Mouse (Mus musculus) lung, embryonic 16.5 days (tissue): Measurements from ENCODE around the gene Meis1. TPM values are rescaled to one million over a fixed set of nuclear protein-coding genes. Genes with fewer than 3 reads are reported as not detected.
A peak's percentile ranks its signal among the peaks of the same experiment; 100 is the strongest.

ENCODE experiments used
- ATAC-seq: fragments of 200-750 bp; cut with Nextera tagmentation; 2 replicates; pipeline ENCODE4 v1.8.0; 2017; ENCODE audit warnings: low read depth, mild to moderate bottlenecking, moderate library complexity
- H3K27ac ChIP-seq: fragments of 300-500 bp; sonication (generic); 2 replicates; pipeline ENCODE4 v1.5.1; 2014; ENCODE audit warnings: mild to moderate bottlenecking, control low read depth, low read length
- H3K27me3 ChIP-seq: fragments of 300-500 bp; sonication (generic); 2 replicates; pipeline ENCODE4 v1.6.1; 2014; ENCODE audit warnings: low read depth, low read length, mixed read lengths; ENCODE audit not compliant: control insufficient read depth, insufficient read depth
- H3K36me3 ChIP-seq: fragments of 300-500 bp; sonication (generic); 2 replicates; pipeline ENCODE4 v1.6.1; 2014; ENCODE audit warnings: low read length; ENCODE audit not compliant: control insufficient read depth, insufficient read depth
- H3K4me1 ChIP-seq: fragments of 300-500 bp; sonication (generic); replicated peaks from 2 replicates; pipeline ENCODE4 v1.6.1; 2014; ENCODE audit warnings: low read length, mixed read lengths; ENCODE audit not compliant: control insufficient read depth, insufficient read depth
- H3K4me2 ChIP-seq: fragments of 300-500 bp; sonication (generic); 2 replicates; pipeline ENCODE4 v1.6.1; 2014; ENCODE audit warnings: low read depth, low read length, control low read depth
- H3K4me3 ChIP-seq: fragments of 300-500 bp; sonication (generic); 2 replicates; pipeline ENCODE4 v1.5.1; 2014; ENCODE audit warnings: mild to moderate bottlenecking, low read length, control low read depth
- H3K9ac ChIP-seq: fragments of 300-500 bp; sonication (generic); 2 replicates; pipeline ENCODE4 v1.6.1; 2014; ENCODE audit warnings: low read length, control low read depth
- H3K9me3 ChIP-seq: fragments of 300-500 bp; sonication (generic); 2 replicates; pipeline ENCODE4 v1.6.1; 2016; ENCODE audit warnings: low read length; ENCODE audit not compliant: control insufficient read depth
- WGBS: fragments of 180-500 bp; shearing (Covaris S2); extraction: QIAGEN DNeasy Blood & Tissue Kit; methylation state at CpG from one replicate; pipeline ENCODE4 v1.1.7; 2014; 5-methylcytosine and 5-hydroxymethylcytosine counted together
- polyA plus RNA-seq: library from polyadenylated mRNA; unstranded; fragments of >200 nt; fragmentation: Nextera tagmentation; extraction: Ambion mirVana; gene quantifications from 2 replicates; pipeline ENCODE4 v1.2.1, GENCODE M21; 2015

Meis1 gene
- polyA plus RNA-seq, 1 experiment from 2014 or later, result 99.9 TPM

DNA sequence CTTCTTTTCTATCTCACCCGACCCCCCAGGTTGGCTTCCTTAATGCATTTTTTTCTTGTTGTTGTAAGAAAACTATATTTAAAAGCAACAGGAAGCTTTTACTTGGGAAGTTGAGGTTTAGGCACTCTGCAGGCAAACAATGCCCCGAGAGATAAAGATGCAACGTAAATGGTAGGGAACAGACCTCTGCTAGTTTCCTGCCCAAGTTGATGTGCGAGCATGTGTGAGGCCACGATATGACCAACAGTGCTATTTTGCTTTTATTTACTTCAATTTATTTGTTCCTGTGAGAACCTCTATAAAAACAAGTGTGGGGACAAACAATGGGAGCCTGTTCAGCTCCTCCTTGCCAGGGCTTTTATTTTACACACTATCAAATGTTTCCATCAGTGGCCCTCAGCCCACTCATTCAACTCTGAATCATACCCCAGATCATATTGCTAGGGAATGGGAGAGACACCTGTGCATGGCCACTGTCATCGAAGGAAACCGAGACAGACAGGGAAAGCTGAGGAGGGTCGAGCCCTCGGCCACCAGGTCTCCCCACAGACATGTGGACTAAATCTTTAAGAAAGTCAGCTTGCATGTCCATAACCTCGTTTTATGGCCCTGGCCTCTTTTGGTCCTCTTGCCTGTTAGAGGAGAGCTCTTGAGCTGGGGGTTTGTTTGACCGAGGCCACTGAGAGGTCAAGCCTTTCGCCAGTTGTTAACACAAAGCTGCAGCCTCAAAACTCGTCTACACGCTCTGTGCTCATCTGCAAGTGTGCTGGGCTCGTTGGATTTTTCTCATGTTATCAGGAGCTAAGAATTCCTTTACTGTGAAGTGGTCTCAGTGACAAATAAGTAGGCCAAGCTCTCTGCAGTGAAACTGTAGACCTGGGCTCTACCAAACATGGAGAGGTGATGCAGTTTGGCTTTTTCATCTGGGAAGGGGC is 55.3 kb downstream of the Meis1 start:
- H3K9me3 ChIP-seq, result no peaks in the 10 kb centered on the region
- H3K27me3 ChIP-seq, result no peaks in the 10 kb centered on the region
- H3K4me2 ChIP-seq, result no peak overlapping the region
- peaks cover 36% of the 10 kb centered on the region for H3K4me1 ChIP-seq
- H3K9ac ChIP-seq, result no peak overlapping the region
- H3K27ac ChIP-seq, result peak overlapping the region; percentile 19
- H3K36me3 ChIP-seq, result no peaks in the 10 kb centered on the region
- WGBS, result 37% methylated on average over 15 of the region's 15 CpGs
- ATAC-seq, result peak; percentile 35
- no peak overlapping the region for H3K4me3 ChIP-seq

GRCm38 (mm10) chr11:18959465-18959864 is 59.3 kb downstream of the Meis1 start:
- H3K9ac ChIP-seq, result no peak overlapping the region
- 83% methylated on average over 1 of the region's 1 CpGs for WGBS
- H3K4me2 ChIP-seq, result no peak overlapping the region
- no peak overlapping the region for H3K27ac ChIP-seq
- H3K4me3 ChIP-seq, result no peak overlapping the region
- H3K27me3 ChIP-seq, result no peaks in the 10 kb centered on the region
- no peaks in the 10 kb centered on the region for H3K9me3 ChIP-seq
- H3K36me3 ChIP-seq, result no peaks in the 10 kb centered on the region
- H3K4me1 ChIP-seq, result peaks cover 50% of the 10 kb centered on the region
- ATAC-seq, result no peak

DNA sequence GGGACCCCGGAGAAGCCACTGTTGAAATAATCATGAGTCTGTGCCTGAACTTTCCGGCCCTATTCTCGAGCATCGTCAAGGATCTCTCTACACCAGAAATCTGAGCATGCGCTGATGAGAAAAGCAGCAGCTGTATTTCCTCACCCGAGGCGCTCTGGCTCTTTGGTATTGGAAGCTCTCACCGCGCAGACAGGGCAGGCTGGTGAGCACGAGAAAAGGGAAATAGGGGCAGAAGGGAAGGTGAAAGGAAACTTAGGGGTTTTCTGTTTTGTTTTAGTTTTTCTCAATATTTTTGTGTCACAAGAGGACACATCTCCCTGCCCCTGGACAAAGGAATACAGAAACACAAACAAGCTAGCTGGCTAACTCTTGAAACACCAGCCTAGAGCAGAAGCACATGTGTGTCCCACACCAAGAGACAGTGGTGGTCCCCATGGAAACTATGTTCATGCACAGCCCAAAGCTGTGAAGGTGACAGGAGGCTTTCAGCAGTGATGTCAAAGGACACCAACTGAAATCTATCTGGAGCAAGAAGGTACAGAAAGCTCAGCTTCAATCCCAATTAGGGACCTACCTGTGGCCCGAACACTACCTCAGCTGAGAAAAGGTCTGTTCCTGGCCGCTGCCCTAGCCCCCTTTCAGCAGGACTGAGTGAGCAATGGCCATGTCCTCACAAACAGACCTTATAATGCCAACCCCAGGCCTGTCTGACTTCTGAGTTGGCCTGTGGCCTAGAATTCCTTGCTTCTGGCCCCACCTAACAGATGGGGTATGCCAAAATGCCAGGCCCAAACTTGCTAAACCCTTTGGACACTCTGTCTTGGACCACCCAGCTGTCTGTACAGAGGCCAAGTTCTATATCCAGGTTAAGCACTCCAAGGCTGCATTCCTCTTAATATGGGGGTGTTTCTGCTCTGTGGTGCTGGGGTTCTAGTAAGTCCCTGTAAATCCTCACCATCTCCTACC is 60.7 kb downstream of the Meis1 start:
- peak overlapping the region; percentile 11; the same call in 1 of the 2 replicates for H3K4me3 ChIP-seq
- no peaks in the 10 kb centered on the region for H3K9me3 ChIP-seq
- peaks cover 41% of the 10 kb centered on the region for H3K4me1 ChIP-seq
- H3K27me3 ChIP-seq, result no peaks in the 10 kb centered on the region
- peak; percentile 75 for ATAC-seq
- H3K36me3 ChIP-seq, result no peaks in the 10 kb centered on the region
- H3K9ac ChIP-seq, result 0 out of 2 replicates have a peak overlapping the region, but pooled peaks have one; percentile 5
- 18% methylated on average over 12 of the region's 12 CpGs for WGBS
- peak overlapping the region; percentile 48; the same call in 1 of the 2 replicates for H3K27ac ChIP-seq
- peak overlapping the region; percentile 43 for H3K4me2 ChIP-seq

GRCm38 (mm10) chr11:18957097-18957804 is 61.5 kb downstream of the Meis1 start:
- no peaks in the 10 kb centered on the region for H3K9me3 ChIP-seq
- 0 out of 2 replicates have a peak overlapping the region, but pooled peaks have one; percentile 5 for H3K9ac ChIP-seq
- H3K4me3 ChIP-seq, result peak overlapping the region; percentile 11; the same call in 1 of the 2 replicates
- WGBS, result 19% methylated on average over 12 of the region's 12 CpGs
- ATAC-seq, result peak; percentile 8; the same call in 1 of the 2 replicates
- peak overlapping the region; percentile 43 for H3K4me2 ChIP-seq
- H3K4me1 ChIP-seq, result peaks cover 35% of the 10 kb centered on the region
- no peaks in the 10 kb centered on the region for H3K27me3 ChIP-seq
- H3K36me3 ChIP-seq, result no peaks in the 10 kb centered on the region
- peak overlapping the region; percentile 48; the same call in 1 of the 2 replicates for H3K27ac ChIP-seq

DNA sequence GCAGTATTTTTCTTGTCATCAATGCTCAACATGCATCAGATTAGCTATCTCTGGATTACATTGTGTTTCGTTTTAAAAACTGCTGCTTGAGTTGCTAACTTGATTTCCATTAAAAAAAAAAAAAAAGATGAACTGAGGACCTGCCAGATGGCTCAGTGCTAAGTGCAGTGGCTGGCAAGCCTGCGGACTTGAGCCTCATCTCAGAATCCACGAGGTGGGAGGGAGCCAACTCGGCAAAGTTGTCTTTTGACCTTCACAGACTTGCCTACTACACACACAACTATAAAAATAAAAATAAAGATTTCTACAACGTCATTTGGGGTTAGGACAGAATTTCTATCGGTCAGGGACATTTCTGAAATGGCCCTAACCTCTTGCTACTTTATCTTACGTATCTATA is 62.8 kb downstream of the Meis1 start:
- no peaks in the 10 kb centered on the region for H3K9me3 ChIP-seq
- no peaks in the 10 kb centered on the region for H3K27me3 ChIP-seq
- H3K27ac ChIP-seq, result no peak overlapping the region
- WGBS, result 66% methylated on average over 7 of the region's 7 CpGs
- no peak overlapping the region for H3K9ac ChIP-seq
- H3K4me2 ChIP-seq, result no peak overlapping the region
- peaks cover 30% of the 10 kb centered on the region for H3K4me1 ChIP-seq
- H3K4me3 ChIP-seq, result no peak overlapping the region
- H3K36me3 ChIP-seq, result no peaks in the 10 kb centered on the region
- ATAC-seq, result no peak

DNA sequence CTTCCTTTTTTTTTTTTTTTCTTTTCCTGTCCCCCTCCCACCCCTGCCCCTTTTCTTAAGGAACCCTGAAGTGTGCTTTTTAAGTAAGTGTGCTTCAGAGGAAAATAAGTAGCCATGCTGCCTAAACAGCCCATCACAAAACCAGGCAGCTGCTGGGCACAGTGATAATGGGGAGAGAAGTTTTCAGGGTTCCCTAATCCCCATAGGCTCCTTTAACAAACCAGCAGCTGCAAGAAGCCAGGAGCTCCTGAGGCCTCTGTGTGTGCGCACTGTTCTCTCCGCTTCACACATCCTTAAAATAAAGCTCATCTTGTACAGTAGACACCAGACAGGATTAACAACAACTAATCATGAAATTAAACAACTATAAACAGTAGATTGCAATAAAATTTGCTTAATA is 63.9 kb downstream of the Meis1 start:
- 92% methylated on average over 2 of the region's 2 CpGs for WGBS
- ATAC-seq, result no peak
- Histone ChIP-seq H3K4me2 (no peak overlapping the region), H3K9me3 (no peaks in the 10 kb centered on the region), H3K27ac (no peak overlapping the region), H3K36me3 (no peaks in the 10 kb centered on the region), H3K4me3 (no peak overlapping the region), H3K9ac (no peak overlapping the region), H3K4me1 (peaks cover 26% of the 10 kb centered on the region), H3K27me3 (no peaks in the 10 kb centered on the region)

- 68% methylated on average over 7 of the region's 7 CpGs for WGBS
- no peak overlapping the region for H3K4me2 ChIP-seq
- no peaks in the 10 kb centered on the region for H3K36me3 ChIP-seq
- no peak overlapping the region for H3K9ac ChIP-seq
- H3K27me3 ChIP-seq, result no peaks in the 10 kb centered on the region
- no peak for ATAC-seq
- no peak overlapping the region for H3K4me3 ChIP-seq
- H3K4me1 ChIP-seq, result peaks cover 24% of the 10 kb centered on the region
- no peaks in the 10 kb centered on the region for H3K9me3 ChIP-seq
- H3K27ac ChIP-seq, result no peak overlapping the region
Measured at GRCm38 (mm10) chr11:18953892-18954291, 64.9 kb downstream of the Meis1 start.

- Histone ChIP-seq H3K36me3 (no peaks in the 10 kb centered on the region), H3K4me2 (no peak overlapping the region), H3K9ac (no peak overlapping the region), H3K27ac (no peak overlapping the region), H3K9me3 (no peaks in the 10 kb centered on the region), H3K27me3 (no peaks in the 10 kb centered on the region), H3K4me3 (no peak overlapping the region), H3K4me1 (peaks cover 13% of the 10 kb centered on the region)
- WGBS, result 74% methylated on average over 13 of the region's 13 CpGs
- ATAC-seq, result no peak
Measured at GRCm38 (mm10) chr11:18948600-18949295, 70.0 kb downstream of the Meis1 start.
